Mouse (Mus musculus) midbrain, embryonic 13.5 days (tissue): ENCODE data around the gene Csta1. TPM values are rescaled to one million over a fixed set of nuclear protein-coding genes. Genes with fewer than 3 reads are reported as not detected.

ENCODE experiments used
- polyA plus RNA-seq: library from polyadenylated mRNA; unstranded; fragments of >200 nt; fragmentation: Nextera tagmentation; extraction: Ambion mirVana; gene quantifications from 2 replicates; pipeline ENCODE4 v1.2.1, GENCODE M21; 2015

Gene Csta1
- polyA plus RNA-seq, 1 experiment from 2014 or later, result not detected

Other genes with a start within 250 kb of the Csta1 start
- 1.5 and 1.8 TPM in 2 replicates for gene Parp9, start 192.8 kb downstream of the Csta1 start, polyA plus RNA-seq
- 1.3 and 1.4 TPM in 2 replicates for gene Dtx3l, start 192.1 kb downstream of the Csta1 start, polyA plus RNA-seq
- gene Kpna1, start 152.5 kb downstream of the Csta1 start, polyA plus RNA-seq, result 79.8 and 84.1 TPM in 2 replicates
- 14.5 and 14.8 TPM in 2 replicates for gene Wdr5b, start 90.1 kb downstream of the Csta1 start, polyA plus RNA-seq
- 158 and 170 TPM in 2 replicates for gene Fam162a, start 59.6 kb downstream of the Csta1 start, polyA plus RNA-seq
- 44.8 and 45.6 TPM in 2 replicates for gene Ccdc58, start 59.6 kb downstream of the Csta1 start, polyA plus RNA-seq
- gene Stfa2l1, start 25.6 kb upstream of the Csta1 start, polyA plus RNA-seq, result 0.59 TPM in 1 of 2 replicates, not detected in the other
- 1.1 TPM in 1 of 2 replicates, not detected in the other for gene Gm5483, start 53.0 kb upstream of the Csta1 start, polyA plus RNA-seq
- not detected in 2 replicates for gene Gm5416, start 79.2 kb upstream of the Csta1 start, polyA plus RNA-seq
- gene 2010005H15Rik, start 90.2 kb upstream of the Csta1 start, polyA plus RNA-seq, result 1.4 TPM in 1 of 2 replicates, not detected in the other
- gene Stfa1, start 145.7 kb upstream of the Csta1 start, polyA plus RNA-seq, result 0.48 and 1.0 TPM in 2 replicates
- not detected in 2 replicates for gene BC117090, start 203.1 kb upstream of the Csta1 start, polyA plus RNA-seq
- 0.71 TPM in 1 of 2 replicates, not detected in the other for gene BC100530, start 236.5 kb upstream of the Csta1 start, polyA plus RNA-seq